Mouse (Mus musculus) spleen, adult 2 months (tissue): ENCODE data around the gene Tppp.

Source experiments
- CTCF ChIP-seq: fragments of 200-500 bp; IDR thresholded peaks from 2 replicates; pipeline ENCODE4 v1.5.1; 2011; ENCODE audit warnings: mild to moderate bottlenecking, inconsistent platforms; ENCODE audit not compliant: insufficient read depth, insufficient read length, insufficient replicate concordance; ENCODE audit errors: extremely low read depth
- POLR2A ChIP-seq: fragments of 200-500 bp; IDR thresholded peaks from 2 replicates; pipeline ENCODE4 v1.6.1; 2011; ENCODE audit warnings: low read depth, low read length, inconsistent platforms

DNA sequence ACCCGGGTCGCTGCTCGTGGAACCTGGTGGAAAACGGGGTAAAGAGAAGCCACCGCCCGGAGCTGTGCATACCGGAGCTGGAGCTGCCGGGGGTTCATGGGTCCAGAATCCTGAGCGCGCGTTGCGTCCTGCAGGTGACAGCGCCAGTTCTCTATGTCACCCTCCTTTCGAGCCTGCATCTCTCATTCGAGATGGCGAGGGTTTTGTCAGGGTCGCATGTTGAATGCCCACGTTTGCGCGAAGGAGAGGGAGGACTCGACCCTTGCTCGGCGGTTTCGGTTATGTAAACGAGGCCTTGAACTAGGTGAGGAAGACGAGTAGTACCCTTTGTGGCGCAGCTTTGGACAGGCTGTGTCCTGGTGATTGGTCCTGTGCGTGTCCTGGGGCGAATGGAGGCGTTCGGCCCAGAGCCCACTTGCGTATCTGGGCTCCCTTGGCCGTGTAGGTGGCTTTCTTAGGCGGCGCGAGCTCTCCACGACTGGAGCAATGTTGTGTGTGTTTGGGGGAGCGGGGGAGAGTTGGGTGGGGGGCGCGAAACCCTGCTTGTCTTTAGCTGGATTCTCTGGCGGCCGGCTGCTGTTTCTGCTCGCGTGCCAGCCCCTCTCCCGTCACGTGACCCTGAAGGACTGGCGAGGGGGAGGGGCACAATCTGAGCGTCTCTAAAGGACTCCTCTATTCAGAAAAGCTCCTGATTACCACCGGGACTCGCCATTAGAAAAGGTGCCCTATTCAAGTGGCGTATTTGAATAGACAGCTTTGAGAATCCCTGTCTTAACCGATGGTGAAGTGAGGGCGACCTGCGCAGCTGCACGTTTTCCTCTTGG, 796 bp downstream of the Tppp start:
- TF ChIP-seq POLR2A = no peak
- TF ChIP-seq CTCF = no peak
